Mouse (Mus musculus) monocyte, adult 2 months (primary cell): Measurements from ENCODE around the gene Cltrn.

ENCODE experiments used
- DNase-seq, 2 experiments: peaks; one replicate each; pipeline ENCODE4 v3.0.0; 2022; ENCODE audit warnings: low spot score in 2 of 2, low read depth in 1 of 2

Gene Cltrn

DNA sequence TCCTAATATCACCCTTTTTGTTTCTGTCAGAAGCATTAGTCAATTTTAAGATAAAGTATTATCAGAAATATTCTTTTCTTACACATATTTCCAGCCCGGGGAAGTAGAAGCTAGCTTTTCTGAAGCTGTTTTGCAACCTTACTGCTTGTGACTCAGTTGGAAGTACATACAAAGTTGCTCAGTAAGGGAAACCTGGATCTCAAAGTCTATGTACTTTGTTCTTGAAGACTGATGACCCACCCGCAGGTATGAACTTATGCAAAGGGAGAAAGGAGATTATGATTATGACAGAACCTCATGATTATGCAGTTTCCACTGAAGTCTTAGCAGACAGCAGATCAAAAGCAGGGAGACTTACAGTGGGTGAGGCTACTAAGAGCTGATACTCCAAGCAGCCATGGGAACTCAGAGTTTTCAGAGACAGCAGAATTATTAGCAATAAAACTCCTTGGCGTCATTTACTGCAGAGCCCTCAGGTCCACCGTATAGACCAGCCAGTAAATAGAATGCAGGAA lies 46.7 kb downstream of the Cltrn start:
- DNase-seq: no peak

DNA sequence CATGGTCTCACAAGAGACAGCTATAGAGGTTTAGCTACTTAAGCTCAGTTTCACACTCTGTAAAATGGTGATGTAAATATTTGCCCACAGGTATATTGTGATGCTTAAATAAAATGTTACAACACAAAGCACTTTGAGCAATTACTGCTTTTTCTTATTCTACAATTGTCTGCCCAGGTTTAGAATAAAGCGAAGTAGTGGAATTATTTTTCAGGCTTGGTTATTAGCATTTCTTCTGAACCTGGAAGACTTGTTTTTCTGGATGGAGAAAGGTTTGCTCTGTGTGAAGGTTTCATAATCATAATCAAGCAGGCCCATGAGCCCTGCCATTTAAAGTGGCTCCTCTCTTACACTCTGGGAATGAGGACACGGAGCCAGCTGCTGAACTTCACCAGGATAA lies 50.4 kb downstream of the Cltrn start, which contains the start of gene Ace2:
Gene Ace2 (plus strand): TSS at position 301 of the 400 bp plus-strand sequence.
- no peak for DNase-seq

DNA sequence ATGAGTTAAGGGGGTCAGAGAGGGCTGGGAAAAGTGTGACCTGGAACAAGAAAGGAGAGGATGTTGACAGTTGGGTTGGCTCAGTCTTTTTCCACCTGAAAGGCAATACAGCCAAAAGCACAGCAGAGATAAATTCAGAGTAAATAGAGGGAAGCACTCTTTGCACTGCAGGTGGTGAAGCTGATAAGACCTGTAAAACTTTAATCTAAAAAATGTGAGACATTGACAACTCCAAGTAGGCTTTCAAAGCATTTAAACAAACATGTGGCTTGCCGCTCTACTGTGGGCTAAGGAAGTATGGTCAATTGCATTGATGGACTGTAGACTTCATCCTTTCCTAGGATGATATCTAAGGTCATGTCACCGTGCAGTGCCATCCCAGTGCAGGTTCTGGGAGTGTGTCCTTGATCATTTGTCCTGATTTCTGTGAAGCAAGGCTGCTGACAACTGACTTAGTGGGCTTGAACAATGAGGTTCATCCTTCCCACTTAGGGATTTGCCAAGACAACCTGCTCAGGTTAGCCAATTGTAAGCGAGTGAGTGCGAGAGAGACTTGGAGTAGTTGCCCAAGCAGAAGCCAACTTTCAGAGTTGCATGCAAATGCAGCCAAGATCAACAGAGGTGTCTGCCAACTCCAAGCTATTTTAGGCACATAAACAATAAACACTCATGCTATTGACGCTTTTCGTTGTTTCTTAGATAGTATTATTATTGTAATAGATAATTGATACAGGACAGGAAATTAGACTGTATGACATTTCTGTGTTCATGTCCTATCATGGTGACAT lies 57.0 kb downstream of the Cltrn start:
- no peak for DNase-seq

DNA sequence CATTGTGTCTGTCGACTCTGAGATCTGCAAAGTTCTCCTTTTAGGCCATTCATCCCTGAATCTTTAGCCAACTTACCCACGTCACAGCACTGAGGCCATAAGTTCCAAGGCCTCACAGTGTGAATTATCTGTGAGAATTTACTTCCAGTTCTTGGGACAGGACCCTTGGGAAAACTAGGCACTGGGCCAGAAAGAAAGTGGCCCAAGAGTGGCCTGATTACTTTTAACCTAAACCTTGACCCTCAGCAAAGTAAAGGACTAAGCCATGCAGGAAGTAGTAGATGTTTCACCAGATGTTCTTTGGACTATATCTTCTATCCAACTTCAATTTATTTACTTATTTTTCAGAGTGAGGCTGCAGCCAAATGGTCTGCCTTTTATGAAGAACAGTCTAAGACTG lies 64.1 kb downstream of the Cltrn start:
- no peak for DNase-seq

DNA sequence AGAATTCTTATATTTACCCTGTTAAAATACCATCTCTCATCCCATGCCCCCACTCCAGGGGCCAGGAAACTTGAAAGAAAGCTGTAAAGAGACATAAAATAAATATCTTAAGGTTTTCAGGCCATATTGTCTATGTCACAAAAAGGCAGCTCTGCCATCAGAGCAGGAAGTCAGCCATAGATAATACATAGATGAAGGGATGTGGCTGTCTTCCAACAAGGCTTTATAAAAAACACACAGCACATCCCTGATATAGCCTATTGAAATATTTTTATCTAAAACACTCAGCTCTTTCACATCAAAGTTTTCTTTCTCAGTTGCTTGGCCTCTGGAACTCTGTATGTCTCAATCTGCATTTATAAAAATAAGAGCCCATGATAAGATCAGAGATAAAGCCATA lies 65.0 kb downstream of the Cltrn start:
- no peak for DNase-seq

DNA sequence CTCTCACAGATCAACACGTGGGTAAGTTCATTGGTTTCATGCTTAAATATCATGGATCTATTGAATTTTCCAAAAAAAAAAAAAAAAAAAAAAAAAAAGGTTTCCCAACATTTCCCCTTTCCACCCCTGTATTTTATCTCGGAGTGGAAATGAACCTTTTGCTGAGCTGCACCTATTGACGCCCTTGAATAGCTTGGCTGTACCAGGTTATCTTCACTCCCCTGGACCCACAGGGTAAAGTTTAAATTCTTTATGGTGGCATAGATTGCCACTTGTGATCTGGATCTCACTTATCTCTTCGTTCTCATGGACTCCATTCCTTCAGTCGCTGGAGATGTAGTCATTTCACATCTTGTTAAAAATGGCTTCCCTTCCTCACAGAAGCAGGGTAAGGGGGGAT lies 66.0 kb downstream of the Cltrn start:
- no peak for DNase-seq

DNA sequence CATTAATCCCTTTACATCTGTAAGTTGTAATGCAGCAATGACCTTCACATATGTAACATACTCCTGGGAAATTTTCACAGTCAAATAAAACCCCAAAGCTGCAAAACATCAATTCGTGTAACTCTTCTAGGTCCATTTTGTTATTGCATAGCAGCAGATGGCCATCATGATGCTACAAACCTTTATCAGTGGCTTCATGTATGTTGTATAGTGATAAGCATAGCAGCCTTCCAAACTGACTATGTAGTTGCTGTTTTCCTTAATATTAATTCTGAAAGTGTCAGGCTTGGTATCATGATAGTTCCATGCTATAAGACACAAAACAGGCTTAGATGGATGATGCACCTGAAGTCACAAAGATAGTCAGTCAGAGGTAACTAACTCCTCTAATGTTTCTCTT lies 76.1 kb downstream of the Cltrn start:
- DNase-seq: no peak
